Mouse (Mus musculus) midbrain, embryonic 14.5 days (tissue): ENCODE data around the gene Edil3. TPM values are rescaled to one million over a fixed set of nuclear protein-coding genes. Genes with fewer than 3 reads are reported as not detected.

Experiments used
- ATAC-seq: fragments of 200-750 bp; cut with Nextera tagmentation; 2 replicates; pipeline ENCODE4 v1.8.0; 2017; ENCODE audit warnings: moderate number of reproducible peaks, moderate library complexity; ENCODE audit not compliant: low FRiP score, low TSS enrichment
- DNase-seq: peaks from one replicate; pipeline ENCODE4 v3.0.0-alpha.2; 2015
- H3K27ac ChIP-seq: fragments of 300-500 bp; sonication (generic); replicated peaks from 2 replicates; pipeline ENCODE4 v1.5.1; 2014; ENCODE audit warnings: mild to moderate bottlenecking, low read depth, low read length, moderate library complexity
- H3K27me3 ChIP-seq: fragments of 300-500 bp; sonication (generic); 2 replicates; pipeline ENCODE4 v1.6.1; 2014; ENCODE audit warnings: low read length, control low read depth, mixed read lengths; ENCODE audit not compliant: control insufficient read depth, insufficient read depth
- H3K36me3 ChIP-seq: fragments of 300-500 bp; sonication (generic); 2 replicates; pipeline ENCODE4 v1.6.1; 2014; ENCODE audit warnings: low read length, control low read depth; ENCODE audit not compliant: control insufficient read depth, insufficient read depth
- H3K4me1 ChIP-seq: fragments of 300-500 bp; sonication (generic); 2 replicates; pipeline ENCODE4 v1.6.1; 2014; ENCODE audit warnings: mild to moderate bottlenecking, antibody characterized with exemption, low read length, control low read depth; ENCODE audit not compliant: control insufficient read depth, insufficient read depth
- H3K4me2 ChIP-seq: fragments of 300-500 bp; sonication (generic); 2 replicates; pipeline ENCODE4 v1.6.1; 2014; ENCODE audit warnings: mild to moderate bottlenecking, low read length, moderate library complexity
- H3K4me3 ChIP-seq: fragments of 300-500 bp; sonication (generic); replicated peaks from 2 replicates; pipeline ENCODE4 v1.5.1; 2014; ENCODE audit warnings: low read depth, low read length
- H3K9ac ChIP-seq: fragments of 300-500 bp; sonication (generic); replicated peaks from 2 replicates; pipeline ENCODE4 v1.6.1; 2014; ENCODE audit warnings: mild to moderate bottlenecking, low read length, moderate library complexity
- H3K9me3 ChIP-seq: fragments of 300-500 bp; sonication (generic); 2 replicates; pipeline ENCODE4 v1.6.1; 2016; ENCODE audit warnings: low read length, control low read depth, mixed read lengths; ENCODE audit not compliant: control insufficient read depth
- WGBS: fragments of 180-500 bp; shearing (Covaris S2); extraction: QIAGEN DNeasy Blood & Tissue Kit; methylation state at CpG from one replicate; pipeline ENCODE4 v1.1.7; 2014; 5-methylcytosine and 5-hydroxymethylcytosine counted together
- polyA plus RNA-seq: library from polyadenylated mRNA; unstranded; fragments of >200 nt; fragmentation: Nextera tagmentation; extraction: Ambion mirVana; gene quantifications from 2 replicates; pipeline ENCODE4 v1.2.1, GENCODE M21; 2014

The Edil3 gene
- polyA plus RNA-seq: 51.0 and 57.0 TPM in 2 replicates

DNA sequence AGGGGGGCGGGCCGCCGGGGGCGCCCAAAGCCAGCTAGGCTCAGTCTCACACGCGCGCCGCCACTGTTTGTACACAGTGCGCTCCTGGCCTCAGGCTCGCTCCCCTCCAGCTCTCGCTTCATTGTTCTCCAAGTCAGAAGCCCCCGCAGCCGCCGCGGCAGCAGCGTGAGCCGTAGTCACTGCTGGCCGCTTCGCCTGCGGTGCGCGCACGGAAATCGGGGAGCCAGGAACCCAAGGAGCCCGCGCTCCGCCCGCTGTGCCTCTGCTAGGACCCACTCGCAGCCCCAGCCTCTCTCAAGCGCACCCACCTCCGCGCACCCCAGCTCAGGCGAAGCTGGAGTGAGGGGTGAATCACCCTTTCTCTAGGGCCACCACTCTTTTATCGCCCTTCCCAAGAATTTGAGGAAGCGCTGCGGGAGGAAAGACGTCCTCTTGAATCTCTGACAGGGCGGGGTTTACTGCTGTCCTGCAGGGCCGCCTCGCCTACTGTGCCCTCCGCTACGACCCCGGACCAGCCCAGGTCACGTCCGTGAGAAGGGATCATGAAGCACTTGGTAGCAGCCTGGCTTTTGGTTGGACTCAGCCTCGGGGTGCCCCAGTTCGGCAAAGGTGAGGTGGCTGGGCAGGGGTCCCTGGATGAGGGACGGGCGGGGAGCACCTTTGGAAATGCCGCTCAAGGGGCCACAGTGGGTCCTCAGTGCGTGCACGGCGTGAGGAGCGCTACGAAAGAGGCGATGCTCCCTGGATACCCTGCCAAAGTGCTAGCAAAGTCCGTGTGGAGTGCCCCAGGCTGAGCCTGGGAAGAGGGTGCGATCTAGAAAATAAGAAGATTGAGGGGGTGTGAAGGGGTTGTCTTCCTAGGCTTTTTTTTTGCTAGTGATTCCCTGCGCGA lies at the start of gene Edil3:
Gene Edil3, plus strand, starts transcription at position 33 of the 892 bp plus-strand sequence.
- ATAC-seq (peak; percentile 75), DNase-seq (peak; percentile 88)
- Histone ChIP-seq H3K27ac (peak within 1 kb of the TSS; percentile 84), H3K9me3 (no peaks in the 10 kb centered on the region), H3K4me2 (peak within 1 kb of the TSS; percentile 80), H3K27me3 (no peaks in the 10 kb centered on the region), H3K36me3 (no peaks in the 10 kb centered on the region), H3K4me3 (peak within 1 kb of the TSS; percentile 79), H3K4me1 (peaks cover 4% of the 10 kb centered on the region; the same call in 1 of the 2 replicates), H3K9ac (peak within 1 kb of the TSS; percentile 91)
- under 1% methylated on average over 59 of the region's 60 CpGs for WGBS

DNA sequence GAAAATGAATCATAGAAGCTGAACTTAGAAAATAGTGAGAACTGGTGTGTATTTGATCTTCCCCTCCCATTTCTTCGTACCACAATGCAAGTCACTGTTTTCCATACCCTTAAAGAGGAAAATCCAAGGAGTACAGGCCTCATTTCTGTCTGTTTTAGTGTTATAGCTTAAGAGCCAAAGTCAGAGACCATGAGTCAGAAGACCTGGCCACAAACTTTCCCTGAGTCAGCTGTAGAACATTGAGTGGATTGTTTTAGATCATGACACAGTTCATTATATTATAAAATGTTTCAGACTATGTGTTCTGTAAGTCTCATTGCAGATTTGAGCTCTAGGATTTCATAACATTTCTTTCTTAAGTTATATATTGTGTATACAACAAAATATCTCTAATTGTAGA lies 22.1 kb upstream of the Edil3 start:
- Histone ChIP-seq H3K36me3 (no peaks in the 10 kb centered on the region), H3K9ac (no peak overlapping the region), H3K27ac (no peak overlapping the region), H3K4me2 (no peak overlapping the region), H3K4me1 (no peaks in the 10 kb centered on the region), H3K4me3 (no peak overlapping the region), H3K9me3 (no peaks in the 10 kb centered on the region), H3K27me3 (no peaks in the 10 kb centered on the region)
- WGBS: 94% methylated on average over 1 of the region's 1 CpGs
- ATAC-seq: no peak
- DNase-seq: no peak

DNA sequence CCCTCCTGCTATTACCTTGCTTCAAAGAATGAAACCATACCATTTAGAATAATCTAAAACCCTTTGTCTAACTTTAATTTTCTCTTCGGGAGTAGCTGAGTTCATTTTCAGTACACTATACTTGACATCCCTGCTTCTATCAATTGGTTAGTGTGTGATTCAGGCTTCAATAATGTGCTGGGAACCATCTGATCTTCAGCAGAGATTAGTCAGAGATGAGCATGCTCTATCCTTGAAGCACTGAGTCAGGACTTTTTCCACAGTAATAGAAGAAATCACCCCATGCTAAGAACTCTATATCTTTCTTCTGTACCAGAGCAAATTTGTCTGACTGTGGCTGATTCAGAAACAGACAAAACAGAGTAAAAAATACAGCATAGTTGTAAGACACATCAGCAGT lies 20.3 kb upstream of the Edil3 start:
- H3K27ac ChIP-seq: no peak overlapping the region
- H3K4me2 ChIP-seq: no peak overlapping the region
- H3K9me3 ChIP-seq: no peaks in the 10 kb centered on the region
- H3K4me1 ChIP-seq: no peaks in the 10 kb centered on the region
- H3K36me3 ChIP-seq: no peaks in the 10 kb centered on the region
- no peak overlapping the region for H3K4me3 ChIP-seq
- no peak for ATAC-seq
- no peak for DNase-seq
- no peak overlapping the region for H3K9ac ChIP-seq
- no peaks in the 10 kb centered on the region for H3K27me3 ChIP-seq
- 85% methylated on average over 1 of the region's 1 CpGs for WGBS

DNA sequence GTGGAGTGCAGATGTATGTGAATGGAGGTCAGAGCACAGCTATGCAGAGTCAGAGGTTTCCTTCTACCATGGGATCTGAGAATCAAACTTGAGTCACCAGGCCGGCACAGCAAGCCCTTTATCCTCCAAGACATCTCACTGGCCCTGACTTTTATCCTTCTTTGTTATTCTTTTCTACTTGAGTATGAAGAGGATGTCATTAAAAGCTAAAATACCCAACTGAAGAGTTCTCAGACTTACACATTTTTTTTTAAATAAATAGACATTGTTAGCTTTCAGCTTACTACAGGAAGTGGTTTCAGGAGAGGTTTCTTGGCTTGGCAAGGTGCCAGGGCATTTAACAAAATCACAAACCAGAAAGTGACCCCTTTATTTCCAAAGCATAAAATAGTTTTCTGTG lies 15.4 kb upstream of the Edil3 start:
- Histone ChIP-seq H3K9me3 (no peaks in the 10 kb centered on the region), H3K27ac (no peak overlapping the region), H3K4me3 (no peak overlapping the region), H3K4me2 (no peak overlapping the region), H3K27me3 (no peaks in the 10 kb centered on the region), H3K4me1 (no peaks in the 10 kb centered on the region), H3K9ac (no peak overlapping the region), H3K36me3 (no peaks in the 10 kb centered on the region)
- 56% methylated on average over 1 of the region's 1 CpGs for WGBS
- DNase-seq (no peak), ATAC-seq (no peak)

DNA sequence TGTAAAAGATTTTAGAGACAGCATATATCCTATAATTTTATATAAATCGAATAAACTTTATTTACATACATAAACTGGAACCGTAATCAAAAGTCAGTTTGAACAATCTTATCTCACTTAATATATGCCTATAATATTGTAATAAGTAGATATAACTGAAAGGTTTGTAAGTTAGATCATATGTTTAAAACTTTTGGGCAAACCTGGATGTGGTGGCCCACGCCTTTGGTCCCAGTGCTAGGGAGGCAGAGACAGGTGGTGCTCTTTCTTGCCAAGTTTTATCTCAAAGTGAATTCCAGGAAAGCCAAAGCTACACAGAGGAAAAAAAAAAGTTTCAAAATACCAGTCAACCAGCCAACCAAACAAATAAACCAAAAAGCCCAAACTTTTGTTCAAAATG lies 15.0 kb upstream of the Edil3 start:
- no peaks in the 10 kb centered on the region for H3K4me1 ChIP-seq
- H3K27me3 ChIP-seq: no peaks in the 10 kb centered on the region
- WGBS: 97% methylated on average over 3 of the region's 3 CpGs
- H3K27ac ChIP-seq: no peak overlapping the region
- ATAC-seq: no peak
- no peak for DNase-seq
- H3K9ac ChIP-seq: no peak overlapping the region
- H3K9me3 ChIP-seq: no peaks in the 10 kb centered on the region
- H3K4me3 ChIP-seq: no peak overlapping the region
- no peak overlapping the region for H3K4me2 ChIP-seq
- H3K36me3 ChIP-seq: no peaks in the 10 kb centered on the region

DNA sequence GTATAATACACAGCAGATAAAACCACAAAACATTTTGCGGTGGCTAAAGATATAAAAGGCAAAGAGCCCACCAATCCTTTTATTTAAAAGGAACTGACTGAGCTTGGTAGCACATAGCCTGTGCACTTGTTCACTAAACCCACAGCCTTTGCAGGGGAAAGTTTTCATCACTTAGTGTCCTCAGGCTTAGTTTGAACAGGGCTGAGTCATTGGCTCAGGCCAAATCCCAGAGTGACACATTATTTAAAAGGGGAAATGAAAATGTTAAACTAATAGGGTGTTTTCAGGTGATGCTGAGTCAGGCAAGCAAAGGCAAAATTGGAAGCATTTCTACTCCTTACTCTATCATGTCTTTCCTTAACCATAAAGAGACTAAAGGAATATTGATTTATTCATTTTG lies 11.2 kb upstream of the Edil3 start:
- DNase-seq: no peak
- ATAC-seq: no peak
- Histone ChIP-seq H3K9ac (no peak overlapping the region), H3K4me2 (no peak overlapping the region), H3K9me3 (no peaks in the 10 kb centered on the region), H3K4me1 (no peaks in the 10 kb centered on the region), H3K27ac (no peak overlapping the region), H3K36me3 (no peaks in the 10 kb centered on the region), H3K4me3 (no peak overlapping the region), H3K27me3 (no peaks in the 10 kb centered on the region)
- WGBS: 91% methylated on average over 1 of the region's 1 CpGs

DNA sequence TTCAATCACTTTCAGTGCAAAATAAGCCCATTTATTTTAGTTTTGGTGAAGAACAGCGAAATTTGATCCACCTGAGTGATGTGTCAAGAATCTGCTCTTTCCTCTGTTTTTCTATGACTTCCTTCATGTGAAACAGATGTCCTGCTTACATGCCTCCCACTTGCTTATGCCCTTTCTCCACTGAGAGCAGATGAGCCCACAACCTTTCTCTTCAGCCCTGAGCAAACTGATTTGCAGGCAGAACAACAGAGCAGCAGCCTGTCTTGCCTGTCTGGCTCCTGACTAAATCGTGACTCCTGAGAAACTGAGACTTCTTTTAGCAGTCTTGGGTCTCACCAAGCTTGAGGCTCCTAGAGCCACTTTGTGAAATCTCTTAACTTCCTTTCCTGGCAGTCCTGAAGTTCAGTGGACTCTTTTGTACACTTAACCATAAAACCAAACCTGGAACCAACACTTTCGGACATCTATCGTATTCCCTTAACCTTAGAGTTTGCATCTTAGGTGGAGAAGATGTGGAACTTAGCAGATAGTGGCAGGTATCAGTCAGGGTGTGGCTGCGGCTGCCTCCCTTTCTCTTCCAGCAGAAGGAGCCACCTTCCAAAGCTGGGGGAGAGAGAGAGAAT lies 475 bp upstream of the Edil3 start:
- DNase-seq: no peak

DNA sequence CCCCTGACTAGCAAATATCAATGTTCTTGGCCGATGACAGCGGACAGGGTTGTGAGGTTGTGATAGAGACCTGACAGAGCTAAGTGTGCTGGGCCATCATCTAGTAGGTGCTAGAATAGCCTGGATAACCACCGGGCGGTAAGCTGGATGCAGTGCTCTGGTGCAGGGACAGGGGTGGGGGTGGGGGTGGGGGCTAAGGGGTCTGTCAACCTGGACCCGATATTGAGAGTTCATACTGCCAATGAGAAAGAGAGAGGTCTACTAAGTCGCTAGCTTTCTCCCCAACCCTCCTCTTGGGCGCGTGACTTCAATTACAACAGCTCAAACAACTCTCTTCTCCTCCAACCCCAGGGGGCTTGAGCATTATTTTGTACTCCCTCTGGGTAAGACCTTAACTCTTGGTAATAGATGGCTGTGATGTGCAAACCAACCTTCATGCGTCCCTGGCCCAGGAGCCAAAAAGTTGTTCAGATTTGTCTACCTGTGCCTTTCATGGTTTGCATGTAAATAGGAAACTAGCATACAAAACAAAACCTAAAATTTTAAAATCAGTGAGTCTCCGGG lies 1.1 kb downstream of the Edil3 start:
- DNase-seq: peak; percentile 62
- H3K4me3 ChIP-seq: peak overlapping the region; percentile 79
- H3K4me2 ChIP-seq: peak overlapping the region; percentile 80
- H3K9me3 ChIP-seq: no peaks in the 10 kb centered on the region
- H3K36me3 ChIP-seq: no peaks in the 10 kb centered on the region
- H3K9ac ChIP-seq: peak overlapping the region; percentile 91
- WGBS: 2% methylated on average over 10 of the region's 10 CpGs
- peak overlapping the region; percentile 84 for H3K27ac ChIP-seq
- H3K27me3 ChIP-seq: no peaks in the 10 kb centered on the region
- H3K4me1 ChIP-seq: peaks cover 4% of the 10 kb centered on the region; the same call in 1 of the 2 replicates
- no peak for ATAC-seq

More for the DNA sequence above, 475 bp upstream of the Edil3 start:
- 21% methylated on average over 5 of the region's 5 CpGs for WGBS
- H3K27ac ChIP-seq: peak overlapping the region; percentile 84
- no peaks in the 10 kb centered on the region for H3K9me3 ChIP-seq
- peak; percentile 38; the same call in 1 of the 2 replicates for ATAC-seq
- peak overlapping the region; percentile 80 for H3K4me2 ChIP-seq
- no peak overlapping the region; the same call in 1 of the 2 replicates for H3K9ac ChIP-seq
- peak overlapping the region; percentile 79 for H3K4me3 ChIP-seq
- no peaks in the 10 kb centered on the region for H3K27me3 ChIP-seq
- no peaks in the 10 kb centered on the region for H3K36me3 ChIP-seq
- H3K4me1 ChIP-seq: peaks cover 4% of the 10 kb centered on the region; the same call in 1 of the 2 replicates
